Mouse (Mus musculus) stomach, embryonic 16.5 days (tissue): ENCODE results near the gene Ptar1. TPM values are rescaled to one million over a fixed set of nuclear protein-coding genes. Genes with fewer than 3 reads are reported as not detected.

ENCODE experiments used
- ATAC-seq: fragments of 200-750 bp; cut with Nextera tagmentation; 2 replicates; pipeline ENCODE4 v1.8.0; 2017; ENCODE audit warnings: moderate number of reproducible peaks, moderate TSS enrichment; ENCODE audit not compliant: insufficient read depth, low FRiP score
- H3K27ac ChIP-seq: fragments of 300-500 bp; sonication (generic); 2 replicates; pipeline ENCODE4 v1.5.1; 2014; ENCODE audit warnings: low read length
- H3K27me3 ChIP-seq: fragments of 300-500 bp; sonication (generic); 2 replicates; pipeline ENCODE4 v1.6.1; 2014; ENCODE audit warnings: low read length, control low read depth, mixed read lengths; ENCODE audit not compliant: control insufficient read depth, insufficient read depth
- H3K36me3 ChIP-seq: fragments of 300-500 bp; sonication (generic); 2 replicates; pipeline ENCODE4 v1.6.1; 2014; ENCODE audit warnings: low read length; ENCODE audit not compliant: control insufficient read depth, insufficient read depth
- H3K4me1 ChIP-seq: fragments of 300-500 bp; sonication (generic); 2 replicates; pipeline ENCODE4 v1.6.1; 2014; ENCODE audit warnings: low read length, control low read depth, mixed read lengths; ENCODE audit not compliant: control insufficient read depth, insufficient read depth
- H3K4me2 ChIP-seq: fragments of 300-500 bp; sonication (generic); 2 replicates; pipeline ENCODE4 v1.6.1; 2014; ENCODE audit warnings: low read depth, low read length, mixed read lengths
- H3K4me3 ChIP-seq: fragments of 300-500 bp; sonication (generic); replicated peaks from 2 replicates; pipeline ENCODE4 v1.5.1; 2014; ENCODE audit warnings: mild to moderate bottlenecking, low read length
- H3K9ac ChIP-seq: fragments of 300-500 bp; sonication (generic); 2 replicates; pipeline ENCODE4 v1.6.1; 2014; ENCODE audit warnings: low read length
- H3K9me3 ChIP-seq: fragments of 300-500 bp; sonication (generic); replicated peaks from 2 replicates; pipeline ENCODE4 v1.6.1; 2016; ENCODE audit warnings: low read length, control low read depth; ENCODE audit not compliant: control insufficient read depth
- WGBS: fragments of 180-500 bp; shearing (Covaris S2); extraction: QIAGEN DNeasy Blood & Tissue Kit; methylation state at CpG from one replicate; pipeline ENCODE4 v1.1.7; 2014; 5-methylcytosine and 5-hydroxymethylcytosine counted together
- polyA plus RNA-seq: library from polyadenylated mRNA; unstranded; fragments of >200 nt; fragmentation: Nextera tagmentation; extraction: Ambion mirVana; gene quantifications from 2 replicates; pipeline ENCODE4 v1.2.1, GENCODE M21; 2015

The Ptar1 gene
- polyA plus RNA-seq, 1 experiment from 2014 or later, result 5.4 TPM

GRCm38 (mm10) chr19:23768864-23769263, 81.6 kb downstream of the Ptar1 start:
- ATAC-seq, result no peak
- Histone ChIP-seq H3K36me3 (no peaks in the 10 kb centered on the region), H3K27ac (no peak overlapping the region), H3K27me3 (no peaks in the 10 kb centered on the region), H3K9ac (no peak overlapping the region), H3K4me3 (no peak overlapping the region), H3K4me2 (no peak overlapping the region), H3K9me3 (no peaks in the 10 kb centered on the region), H3K4me1 (no peaks in the 10 kb centered on the region)
- WGBS, result 65% methylated on average over 5 of the region's 5 CpGs

- Histone ChIP-seq H3K27ac (no peak overlapping the region), H3K27me3 (no peaks in the 10 kb centered on the region), H3K4me1 (no peaks in the 10 kb centered on the region), H3K9me3 (no peaks in the 10 kb centered on the region), H3K4me3 (no peak overlapping the region), H3K4me2 (no peak overlapping the region), H3K9ac (no peak overlapping the region), H3K36me3 (no peaks in the 10 kb centered on the region)
- 71% methylated on average over 10 of the region's 10 CpGs for WGBS
- ATAC-seq, result no peak
Measured at GRCm38 (mm10) chr19:23770494-23771423, 83.5 kb downstream of the Ptar1 start.

GRCm38 (mm10) chr19:23771971-23772370, 84.7 kb downstream of the Ptar1 start:
- Histone ChIP-seq H3K36me3 (no peaks in the 10 kb centered on the region), H3K9me3 (no peaks in the 10 kb centered on the region), H3K27me3 (no peaks in the 10 kb centered on the region), H3K4me3 (no peak overlapping the region), H3K4me2 (no peak overlapping the region), H3K9ac (no peak overlapping the region), H3K27ac (no peak overlapping the region), H3K4me1 (no peaks in the 10 kb centered on the region)
- 65% methylated on average over 7 of the region's 7 CpGs for WGBS
- ATAC-seq, result no peak

- Histone ChIP-seq H3K4me1 (no peaks in the 10 kb centered on the region), H3K9me3 (no peaks in the 10 kb centered on the region), H3K4me2 (no peak overlapping the region), H3K36me3 (no peaks in the 10 kb centered on the region), H3K9ac (no peak overlapping the region), H3K4me3 (no peak overlapping the region), H3K27ac (no peak overlapping the region), H3K27me3 (no peaks in the 10 kb centered on the region)
- no peak for ATAC-seq
- WGBS, result 83% methylated on average over 6 of the region's 6 CpGs
Measured at GRCm38 (mm10) chr19:23775356-23775755, 88.1 kb downstream of the Ptar1 start.

GRCm38 (mm10) chr19:23779130-23779529, 91.9 kb downstream of the Ptar1 start:
- ATAC-seq, result no peak
- Histone ChIP-seq H3K27ac (no peak overlapping the region), H3K4me3 (no peak overlapping the region), H3K36me3 (no peaks in the 10 kb centered on the region), H3K27me3 (no peaks in the 10 kb centered on the region), H3K9me3 (no peaks in the 10 kb centered on the region), H3K4me2 (no peak overlapping the region), H3K9ac (no peak overlapping the region), H3K4me1 (no peaks in the 10 kb centered on the region; the same call in 1 of the 2 replicates)

- H3K9me3 ChIP-seq, result no peaks in the 10 kb centered on the region
- no peaks in the 10 kb centered on the region for H3K27me3 ChIP-seq
- no peak overlapping the region for H3K4me3 ChIP-seq
- H3K27ac ChIP-seq, result no peak overlapping the region
- H3K4me1 ChIP-seq, result no peaks in the 10 kb centered on the region; the same call in 1 of the 2 replicates
- 86% methylated on average over 4 of the region's 4 CpGs for WGBS
- ATAC-seq, result no peak
- no peak overlapping the region for H3K4me2 ChIP-seq
- no peaks in the 10 kb centered on the region for H3K36me3 ChIP-seq
- H3K9ac ChIP-seq, result no peak overlapping the region
Measured at GRCm38 (mm10) chr19:23780105-23780504, 92.9 kb downstream of the Ptar1 start.

Other genes starting within 250 kb of the Ptar1 start
- gene Mamdc2, start 239.0 kb upstream of the Ptar1 start, polyA plus RNA-seq, result 4.4 and 5.4 TPM in 2 replicates
- gene 1700028P14Rik, start 34.6 kb upstream of the Ptar1 start, polyA plus RNA-seq, result 0.27 TPM in 1 of 2 replicates, not detected in the other
- gene Apba1, start 71.5 kb downstream of the Ptar1 start, polyA plus RNA-seq, result 0.40 and 0.42 TPM in 2 replicates